Mouse (Mus musculus) ZHBTc4 (cell line): ENCODE measurements around the gene Enpp7.
A peak's percentile ranks its signal among the peaks of the same experiment; 100 is the strongest.

Experiments used
- DNase-seq: peaks from one replicate; pipeline ENCODE4 v3.0.0-alpha.2; 2011; ENCODE audit warnings: low read depth, low spot score

Enpp7 gene

GRCm38 (mm10) chr11:119035686-119036165 lies 47.7 kb downstream of the Enpp7 start:
- peak; percentile 58 for DNase-seq

- peak; percentile 23 for DNase-seq
Measured at GRCm38 (mm10) chr11:119036447-119036846, 48.5 kb downstream of the Enpp7 start.

- peak; percentile 75 for DNase-seq
Measured at GRCm38 (mm10) chr11:119036934-119037779, 49.2 kb downstream of the Enpp7 start.

GRCm38 (mm10) chr11:119037780-119038401 lies 49.9 kb downstream of the Enpp7 start:
- peak; percentile 20 for DNase-seq

- no peak for DNase-seq
Measured at GRCm38 (mm10) chr11:119038744-119039484, 50.9 kb downstream of the Enpp7 start.

- peak; percentile 18 for DNase-seq
Measured at GRCm38 (mm10) chr11:119039732-119040512, 51.9 kb downstream of the Enpp7 start.

- peak; percentile 100 for DNase-seq
Measured at GRCm38 (mm10) chr11:119040600-119041324, 52.8 kb downstream of the Enpp7 start, which contains the start of gene Cbx8. TSS of gene Cbx8 (minus strand) at chr11:119040969.

- DNase-seq, result peak; percentile 75
Measured at GRCm38 (mm10) chr11:119041325-119041716, 53.3 kb downstream of the Enpp7 start.

GRCm38 (mm10) chr11:119041750-119042465 lies 53.9 kb downstream of the Enpp7 start:
- DNase-seq, result peak; percentile 63
